Mouse (Mus musculus): ENCODE results near the gene B430305J03Rik.

B430305J03Rik gene

GRCm38 (mm10) chr3:61365779-61366373, at the start of gene B430305J03Rik:
Gene B430305J03Rik, minus strand, starts transcription at chr3:61365951.
- peak in 1 of 2 experiments; percentile 16 for DNase-seq (ENCODE audit: low spot score in 2 of 2)

GRCm38 (mm10) chr3:61409683-61410082, 43.9 kb upstream of the B430305J03Rik start:
- peak in 1 of 2 experiments; percentile 9 for DNase-seq (ENCODE audit: low spot score in 2 of 2)

GRCm38 (mm10) chr3:61406921-61407320, 41.2 kb upstream of the B430305J03Rik start:
- no peak for DNase-seq (ENCODE audit: low spot score in 2 of 2)

GRCm38 (mm10) chr3:61400823-61401387, 35.2 kb upstream of the B430305J03Rik start:
- no peak for DNase-seq (ENCODE audit: low spot score in 2 of 2)

GRCm38 (mm10) chr3:61396728-61397127, 31.0 kb upstream of the B430305J03Rik start:
- no peak for DNase-seq (ENCODE audit: low spot score in 2 of 2)

- no peak for DNase-seq (ENCODE audit: low spot score in 2 of 2)
Observed at GRCm38 (mm10) chr3:61395382-61395781, 29.6 kb upstream of the B430305J03Rik start.

- no peak for DNase-seq (ENCODE audit: low spot score in 2 of 2)
Observed at GRCm38 (mm10) chr3:61393520-61393919, 27.8 kb upstream of the B430305J03Rik start.

- DNase-seq (ENCODE audit: low spot score in 2 of 2), result no peak
Observed at GRCm38 (mm10) chr3:61392881-61393280, 27.1 kb upstream of the B430305J03Rik start.

- DNase-seq (ENCODE audit: low spot score in 2 of 2), result no peak
Observed at GRCm38 (mm10) chr3:61391564-61391963, 25.8 kb upstream of the B430305J03Rik start.

- DNase-seq (ENCODE audit: low spot score in 2 of 2), result no peak
Observed at GRCm38 (mm10) chr3:61386368-61386767, 20.6 kb upstream of the B430305J03Rik start.

- peak in 1 of 2 experiments; percentile 10 for DNase-seq (ENCODE audit: low spot score in 2 of 2)
Observed at GRCm38 (mm10) chr3:61376001-61376400, 10.2 kb upstream of the B430305J03Rik start.

GRCm38 (mm10) chr3:61368446-61368845, 2.7 kb upstream of the B430305J03Rik start:
- DNase-seq (ENCODE audit: low spot score in 2 of 2), result no peak

- peak; percentile 37 to 48 for DNase-seq (ENCODE audit: low spot score in 2 of 2)
Observed at GRCm38 (mm10) chr3:61364978-61365778, 573 bp downstream of the B430305J03Rik start.

GRCm38 (mm10) chr3:61364661-61364977, 1.1 kb downstream of the B430305J03Rik start:
- peak in 1 of 2 experiments; percentile 39 for DNase-seq (ENCODE audit: low spot score in 2 of 2)

GRCm38 (mm10) chr3:61363989-61364660, 1.6 kb downstream of the B430305J03Rik start:
- peak; percentile 84 to 93 for DNase-seq (ENCODE audit: low spot score in 2 of 2)

- DNase-seq (ENCODE audit: low spot score in 2 of 2), result peak; percentile 89 to 92
Observed at GRCm38 (mm10) chr3:61363161-61363988, 2.4 kb downstream of the B430305J03Rik start.

- no peak for DNase-seq (ENCODE audit: low spot score in 2 of 2)
Observed at GRCm38 (mm10) chr3:61362821-61363160, 3.0 kb downstream of the B430305J03Rik start.

GRCm38 (mm10) chr3:61361338-61361737, 4.4 kb downstream of the B430305J03Rik start, which contains the start of gene Rap2b:
Gene Rap2b, plus strand, starts transcription at chr3:61361638.
- DNase-seq (ENCODE audit: low spot score in 2 of 2), result no peak

GRCm38 (mm10) chr3:61358756-61359293, 6.9 kb downstream of the B430305J03Rik start:
- DNase-seq (ENCODE audit: low spot score in 2 of 2), result no peak

GRCm38 (mm10) chr3:61358107-61358506, 7.6 kb downstream of the B430305J03Rik start:
- no peak for DNase-seq (ENCODE audit: low spot score in 2 of 2)

GRCm38 (mm10) chr3:61355464-61355863, 10.3 kb downstream of the B430305J03Rik start:
- DNase-seq (ENCODE audit: low spot score in 2 of 2), result no peak
